Mouse (Mus musculus) hindbrain, embryonic 14.5 days (tissue): ENCODE data around the gene Fhod1. TPM values are rescaled to one million over a fixed set of nuclear protein-coding genes. Genes with fewer than 3 reads are reported as not detected.

ENCODE experiments used
- ATAC-seq: fragments of 200-750 bp; cut with Nextera tagmentation; 2 replicates; pipeline ENCODE4 v1.8.0; 2017; ENCODE audit warnings: moderate number of reproducible peaks, mild to moderate bottlenecking, moderate TSS enrichment, moderate library complexity; ENCODE audit not compliant: low FRiP score
- DNase-seq: peaks from one replicate; pipeline ENCODE4 v3.0.0-alpha.2; 2015; ENCODE audit warnings: low spot score
- H3K27ac ChIP-seq: fragments of 300-500 bp; sonication (generic); 2 replicates; pipeline ENCODE4 v1.5.1; 2014; ENCODE audit warnings: mild to moderate bottlenecking, moderate library complexity
- H3K27me3 ChIP-seq: fragments of 300-500 bp; sonication (generic); 2 replicates; pipeline ENCODE4 v1.6.1; 2014; ENCODE audit warnings: mild to moderate bottlenecking, low read length, mixed read lengths; ENCODE audit not compliant: control insufficient read depth, insufficient read depth
- H3K36me3 ChIP-seq: fragments of 300-500 bp; sonication (generic); replicated peaks from 2 replicates; pipeline ENCODE4 v1.6.1; 2014; ENCODE audit not compliant: control insufficient read depth, insufficient read depth
- H3K4me1 ChIP-seq: fragments of 300-500 bp; sonication (generic); replicated peaks from 2 replicates; pipeline ENCODE4 v1.6.1; 2014; ENCODE audit warnings: antibody characterized with exemption, low read length, mixed read lengths; ENCODE audit not compliant: control insufficient read depth, insufficient read depth
- H3K4me2 ChIP-seq: fragments of 300-500 bp; sonication (generic); replicated peaks from 2 replicates; pipeline ENCODE4 v1.6.1; 2014; ENCODE audit warnings: mild to moderate bottlenecking, moderate library complexity
- H3K4me3 ChIP-seq: fragments of 300-500 bp; sonication (generic); replicated peaks from 2 replicates; pipeline ENCODE4 v1.5.1; 2014; ENCODE audit warnings: mild to moderate bottlenecking, low read length
- H3K9ac ChIP-seq: fragments of 300-500 bp; sonication (generic); 2 replicates; pipeline ENCODE4 v1.6.1; 2014
- H3K9me3 ChIP-seq: fragments of 300-500 bp; sonication (generic); 2 replicates; pipeline ENCODE4 v1.6.1; 2016; ENCODE audit warnings: low read length; ENCODE audit not compliant: control insufficient read depth
- WGBS: fragments of 180-500 bp; shearing (Covaris S2); extraction: QIAGEN DNeasy Blood & Tissue Kit; methylation state at CpG from one replicate; pipeline ENCODE4 v1.1.7; 2014; 5-methylcytosine and 5-hydroxymethylcytosine counted together
- microRNA counts: library from miRNA; unstranded; fragments of <30 nt; microRNA quantifications from one replicate; lab custom pipeline; 2016
- microRNA-seq: library from miRNA; unstranded; fragments of <30 nt; microRNA quantifications from one replicate; pipeline ENCODE4, GENCODE M21; 2016
- polyA plus RNA-seq: library from polyadenylated mRNA; unstranded; fragments of >200 nt; fragmentation: Nextera tagmentation; extraction: Ambion mirVana; gene quantifications from 2 replicates; pipeline ENCODE4 v1.2.1, GENCODE M21; 2014

Fhod1 gene
- polyA plus RNA-seq, 1 experiment from 2014 or later = 0.58 TPM

- Histone ChIP-seq H3K27ac (peak overlapping the region; percentile 89), H3K27me3 (0 out of 2 replicates have a peak, but pooled peaks cover 8% of the 10 kb centered on the region), H3K9me3 (no peaks in the 10 kb centered on the region), H3K9ac (peak overlapping the region; percentile 50), H3K36me3 (peaks cover 25% of the 10 kb centered on the region), H3K4me3 (peak overlapping the region; percentile 43), H3K4me2 (peak overlapping the region; percentile 66), H3K4me1 (peaks cover 42% of the 10 kb centered on the region)
- DNase-seq = no peak
- 85% methylated on average over 5 of the region's 5 CpGs for WGBS
- no peak for ATAC-seq
Observed at GRCm38 (mm10) chr8:105288231-105288630, 59.5 kb downstream of the Fhod1 start.

- peaks cover 38% of the 10 kb centered on the region for H3K36me3 ChIP-seq
- peaks cover 42% of the 10 kb centered on the region for H3K4me1 ChIP-seq
- no peak overlapping the region for H3K27ac ChIP-seq
- H3K4me2 ChIP-seq = peak overlapping the region; percentile 66
- peak overlapping the region; percentile 20; the same call in 1 of the 2 replicates for H3K9ac ChIP-seq
- no peak for DNase-seq
- no peak for ATAC-seq
- 0 out of 2 replicates have a peak, but pooled peaks cover 8% of the 10 kb centered on the region for H3K27me3 ChIP-seq
- 86% methylated on average over 4 of the region's 4 CpGs for WGBS
- peak overlapping the region; percentile 11 for H3K4me3 ChIP-seq
- no peaks in the 10 kb centered on the region for H3K9me3 ChIP-seq
Observed at GRCm38 (mm10) chr8:105286907-105287306, 60.8 kb downstream of the Fhod1 start.

- peaks cover 48% of the 10 kb centered on the region for H3K36me3 ChIP-seq
- H3K9ac ChIP-seq = no peak overlapping the region
- H3K4me2 ChIP-seq = peak overlapping the region; percentile 66; the same call in 1 of the 2 replicates
- ATAC-seq = no peak
- no peak for DNase-seq
- no peak overlapping the region for H3K4me3 ChIP-seq
- no peak overlapping the region for H3K27ac ChIP-seq
- 0 out of 2 replicates have a peak, but pooled peaks cover 5% of the 10 kb centered on the region for H3K27me3 ChIP-seq
- no peaks in the 10 kb centered on the region for H3K9me3 ChIP-seq
- H3K4me1 ChIP-seq = peaks cover 35% of the 10 kb centered on the region
- 36% methylated on average over 12 of the region's 12 CpGs for WGBS
Observed at GRCm38 (mm10) chr8:105285514-105285913, 62.2 kb downstream of the Fhod1 start.

- peaks cover 57% of the 10 kb centered on the region for H3K36me3 ChIP-seq
- no peak overlapping the region for H3K9ac ChIP-seq
- DNase-seq (no peak), ATAC-seq (no peak)
- no peak overlapping the region for H3K4me3 ChIP-seq
- no peaks in the 10 kb centered on the region for H3K9me3 ChIP-seq
- peaks cover 24% of the 10 kb centered on the region for H3K27me3 ChIP-seq
- no peak overlapping the region for H3K27ac ChIP-seq
- H3K4me1 ChIP-seq = peaks cover 33% of the 10 kb centered on the region
- WGBS = 28% methylated on average over 23 of the region's 23 CpGs
- H3K4me2 ChIP-seq = no peak overlapping the region
Observed at GRCm38 (mm10) chr8:105283074-105283473, 64.7 kb downstream of the Fhod1 start.

GRCm38 (mm10) chr8:105282239-105282638 lies 65.5 kb downstream of the Fhod1 start:
- 90% methylated on average over 4 of the region's 4 CpGs for WGBS
- H3K4me1 ChIP-seq = peaks cover 26% of the 10 kb centered on the region
- ATAC-seq (no peak), DNase-seq (no peak)
- H3K27ac ChIP-seq = no peak overlapping the region
- H3K4me3 ChIP-seq = no peak overlapping the region
- peaks cover 33% of the 10 kb centered on the region for H3K27me3 ChIP-seq
- no peak overlapping the region for H3K4me2 ChIP-seq
- H3K9ac ChIP-seq = no peak overlapping the region
- H3K36me3 ChIP-seq = peaks cover 57% of the 10 kb centered on the region
- no peaks in the 10 kb centered on the region for H3K9me3 ChIP-seq

GRCm38 (mm10) chr8:105281821-105282220 lies 65.9 kb downstream of the Fhod1 start:
- Histone ChIP-seq H3K27me3 (peaks cover 37% of the 10 kb centered on the region), H3K36me3 (peaks cover 57% of the 10 kb centered on the region)

GRCm38 (mm10) chr8:105280567-105280966 lies 67.2 kb downstream of the Fhod1 start:
- 68% methylated on average over 3 of the region's 3 CpGs for WGBS
- Histone ChIP-seq H3K9me3 (no peaks in the 10 kb centered on the region), H3K4me2 (no peak overlapping the region), H3K27ac (no peak overlapping the region), H3K27me3 (peaks cover 48% of the 10 kb centered on the region), H3K4me3 (no peak overlapping the region), H3K36me3 (peaks cover 47% of the 10 kb centered on the region), H3K4me1 (peaks cover 19% of the 10 kb centered on the region), H3K9ac (no peak overlapping the region)
- DNase-seq (no peak), ATAC-seq (no peak)

More at GRCm38 (mm10) chr8:105281821-105282220, 65.9 kb downstream of the Fhod1 start:
- Histone ChIP-seq H3K4me1 (peaks cover 22% of the 10 kb centered on the region), H3K9me3 (no peaks in the 10 kb centered on the region), H3K9ac (no peak overlapping the region), H3K4me3 (no peak overlapping the region), H3K4me2 (no peak overlapping the region), H3K27ac (no peak overlapping the region)
- ATAC-seq (no peak), DNase-seq (no peak)
- WGBS = 93% methylated on average over 12 of the region's 12 CpGs

MicroRNAs within 50 kb of the gene (microRNA counts, 519-probe panel; counts per million panel counts)
- 4,013 counts per million, percentile 28 among the panel's probes with 10 or more counts for microRNA mmu-miR-328 (lab: Ali Mortazavi, UCI)

Small RNA genes within 50 kb of the gene (microRNA-seq; reads per million reads assigned to microRNA genes)
- gene Gm27320 (not detected), gene Mir328 (351 reads per million, percentile 67 among the genes with 10 or more reads in this experiment)

Other genes starting within 250 kb of the Fhod1 start
- 0.08 TPM in 1 of 2 replicates, not detected in the other for gene Ces4a, start 216.2 kb downstream of the Fhod1 start, polyA plus RNA-seq
- 34.1 and 41.7 TPM in 2 replicates for gene Cbfb, start 177.3 kb downstream of the Fhod1 start, polyA plus RNA-seq
- 33.1 and 38.1 TPM in 2 replicates for gene D230025D16Rik, start 122.8 kb downstream of the Fhod1 start, polyA plus RNA-seq
- gene B3gnt9, start 92.8 kb downstream of the Fhod1 start, polyA plus RNA-seq = 8.7 and 11.5 TPM in 2 replicates
- gene Tradd, start 83.3 kb downstream of the Fhod1 start, polyA plus RNA-seq = 15.2 and 17.4 TPM in 2 replicates
- 1.2 and 2.0 TPM in 2 replicates for gene Fbxl8, start 83.3 kb downstream of the Fhod1 start, polyA plus RNA-seq
- gene Hsf4, start 78.2 kb downstream of the Fhod1 start, polyA plus RNA-seq = 0.63 and 0.79 TPM in 2 replicates
- 4.0 and 4.3 TPM in 2 replicates for gene Nol3, start 71.8 kb downstream of the Fhod1 start, polyA plus RNA-seq
- 101 and 120 TPM in 2 replicates for gene 4931428F04Rik, start 58.1 kb downstream of the Fhod1 start, polyA plus RNA-seq
- 9.5 and 12.2 TPM in 2 replicates for gene Exoc3l, start 51.9 kb downstream of the Fhod1 start, polyA plus RNA-seq
- 43.5 and 48.2 TPM in 2 replicates for gene E2f4, start 50.3 kb downstream of the Fhod1 start, polyA plus RNA-seq
- gene Elmo3, start 42.4 kb downstream of the Fhod1 start, polyA plus RNA-seq = 1.1 and 1.6 TPM in 2 replicates
- 0.46 and 0.92 TPM in 2 replicates for gene Lrrc29, start 21.7 kb downstream of the Fhod1 start, polyA plus RNA-seq
- gene Tmem208, start 21.6 kb downstream of the Fhod1 start, polyA plus RNA-seq = 141 and 147 TPM in 2 replicates
- gene Slc9a5, start 890 bp upstream of the Fhod1 start, polyA plus RNA-seq = 11.4 and 12.1 TPM in 2 replicates
- gene Plekhg4, start 25.3 kb upstream of the Fhod1 start, polyA plus RNA-seq = 1.8 and 2.6 TPM in 2 replicates
- 0.10 TPM in 1 of 2 replicates, not detected in the other for gene Kctd19, start 65.5 kb upstream of the Fhod1 start, polyA plus RNA-seq
- 0.44 and 0.78 TPM in 2 replicates for gene Lrrc36, start 65.6 kb upstream of the Fhod1 start, polyA plus RNA-seq
- 204 and 207 TPM in 2 replicates for gene Tppp3, start 123.6 kb upstream of the Fhod1 start, polyA plus RNA-seq
- gene Zdhhc1, start 148.9 kb upstream of the Fhod1 start, polyA plus RNA-seq = 32.7 and 33.1 TPM in 2 replicates
- gene Hsd11b2, start 170.8 kb upstream of the Fhod1 start, polyA plus RNA-seq = 6.1 and 7.0 TPM in 2 replicates
- 231 and 245 TPM in 2 replicates for gene Atp6v0d1, start 218.1 kb upstream of the Fhod1 start, polyA plus RNA-seq